Mouse (Mus musculus) hindbrain, embryonic 11.5 days (tissue): ENCODE data around the gene Vamp9. TPM values are rescaled to one million over a fixed set of nuclear protein-coding genes. Genes with fewer than 3 reads are reported as not detected.

ENCODE experiments used
- ATAC-seq: fragments of 200-750 bp; cut with Nextera tagmentation; 2 replicates; pipeline ENCODE4 v1.8.0; 2017; ENCODE audit warnings: mild to moderate bottlenecking, moderate TSS enrichment, moderate library complexity; ENCODE audit not compliant: low FRiP score
- DNase-seq: peaks from one replicate; pipeline ENCODE4 v3.0.0-alpha.2; 2015; ENCODE audit warnings: low spot score
- H3K27ac ChIP-seq: fragments of 300-500 bp; sonication (generic); 2 replicates; pipeline ENCODE4 v1.5.1; 2014; ENCODE audit warnings: mild to moderate bottlenecking, low read depth, low read length
- H3K27me3 ChIP-seq: fragments of 300-500 bp; sonication (generic); 2 replicates; pipeline ENCODE4 v1.6.1; 2014; ENCODE audit warnings: mild to moderate bottlenecking, low read length, moderate library complexity, mixed read lengths; ENCODE audit not compliant: control insufficient read depth, insufficient read depth
- H3K36me3 ChIP-seq: fragments of 300-500 bp; sonication (generic); 2 replicates; pipeline ENCODE4 v1.6.1; 2014; ENCODE audit warnings: mild to moderate bottlenecking, low read length, moderate library complexity, mixed read lengths; ENCODE audit not compliant: control insufficient read depth, insufficient read depth
- H3K4me1 ChIP-seq: fragments of 300-500 bp; sonication (generic); replicated peaks from 2 replicates; pipeline ENCODE4 v1.6.1; 2014; ENCODE audit warnings: low read length, mixed read lengths; ENCODE audit not compliant: control insufficient read depth, insufficient read depth
- H3K4me2 ChIP-seq: fragments of 300-500 bp; sonication (generic); replicated peaks from 2 replicates; pipeline ENCODE4 v1.6.1; 2014; ENCODE audit warnings: mild to moderate bottlenecking, low read depth, low read length
- H3K4me3 ChIP-seq: fragments of 300-500 bp; sonication (generic); 2 replicates; pipeline ENCODE4 v1.5.1; 2014; ENCODE audit warnings: low read depth, low read length
- H3K9ac ChIP-seq: fragments of 300-500 bp; sonication (generic); 2 replicates; pipeline ENCODE4 v1.6.1; 2014; ENCODE audit warnings: low read depth, low read length
- H3K9me3 ChIP-seq: fragments of 300-500 bp; sonication (generic); 2 replicates; pipeline ENCODE4 v1.6.1; 2016; ENCODE audit warnings: low read length; ENCODE audit not compliant: control insufficient read depth
- WGBS: fragments of 180-500 bp; shearing (Covaris S2); extraction: QIAGEN DNeasy Blood & Tissue Kit; methylation state at CpG from one replicate; pipeline ENCODE4 v1.1.7; 2014; 5-methylcytosine and 5-hydroxymethylcytosine counted together
- polyA plus RNA-seq: library from polyadenylated mRNA; unstranded; fragments of >200 nt; fragmentation: Nextera tagmentation; extraction: Ambion mirVana; gene quantifications from 2 replicates; pipeline ENCODE4 v1.2.1, GENCODE M21; 2014

Vamp9 gene
- polyA plus RNA-seq, 1 experiment from 2014 or later: 0.60 TPM

- H3K4me2 ChIP-seq: no peak overlapping the region
- WGBS: 70% methylated on average over 9 of the region's 9 CpGs
- DNase-seq: no peak
- no peak for ATAC-seq
- no peak overlapping the region for H3K9ac ChIP-seq
- no peaks in the 10 kb centered on the region for H3K9me3 ChIP-seq
- H3K36me3 ChIP-seq: no peaks in the 10 kb centered on the region
- H3K27me3 ChIP-seq: no peaks in the 10 kb centered on the region
- no peak overlapping the region for H3K4me3 ChIP-seq
- H3K4me1 ChIP-seq: no peaks in the 10 kb centered on the region
- no peak overlapping the region for H3K27ac ChIP-seq
These were observed 28.5 kb upstream of the Vamp9 start for GRCm38 (mm10) chr5:99877565-99877964.

GRCm38 (mm10) chr5:99882441-99882840 is 23.6 kb upstream of the Vamp9 start:
- Histone ChIP-seq H3K36me3 (no peaks in the 10 kb centered on the region), H3K27me3 (no peaks in the 10 kb centered on the region), H3K4me1 (no peaks in the 10 kb centered on the region), H3K4me2 (no peak overlapping the region), H3K27ac (no peak overlapping the region), H3K9me3 (no peaks in the 10 kb centered on the region), H3K9ac (no peak overlapping the region), H3K4me3 (no peak overlapping the region)
- WGBS: 88% methylated on average over 3 of the region's 3 CpGs
- DNase-seq (no peak), ATAC-seq (no peak)

GRCm38 (mm10) chr5:99884035-99884434 is 22.0 kb upstream of the Vamp9 start:
- no peak overlapping the region for H3K4me2 ChIP-seq
- no peaks in the 10 kb centered on the region for H3K4me1 ChIP-seq
- no peak overlapping the region for H3K9ac ChIP-seq
- no peak overlapping the region for H3K4me3 ChIP-seq
- H3K36me3 ChIP-seq: no peaks in the 10 kb centered on the region
- 92% methylated on average over 4 of the region's 4 CpGs for WGBS
- no peaks in the 10 kb centered on the region for H3K9me3 ChIP-seq
- no peak for ATAC-seq
- H3K27me3 ChIP-seq: no peaks in the 10 kb centered on the region
- no peak overlapping the region for H3K27ac ChIP-seq
- no peak for DNase-seq

- Histone ChIP-seq H3K4me3 (no peak overlapping the region), H3K4me1 (no peaks in the 10 kb centered on the region), H3K9ac (no peak overlapping the region), H3K4me2 (no peak overlapping the region), H3K36me3 (no peaks in the 10 kb centered on the region), H3K9me3 (no peaks in the 10 kb centered on the region), H3K27me3 (no peaks in the 10 kb centered on the region), H3K27ac (no peak overlapping the region)
- ATAC-seq: no peak
- DNase-seq: no peak
- WGBS: 87% methylated on average over 1 of the region's 1 CpGs
These were observed 18.9 kb upstream of the Vamp9 start for GRCm38 (mm10) chr5:99887133-99887532.

GRCm38 (mm10) chr5:99891516-99892441 is 14.3 kb upstream of the Vamp9 start:
- Histone ChIP-seq H3K9me3 (no peaks in the 10 kb centered on the region), H3K4me3 (no peak overlapping the region), H3K9ac (no peak overlapping the region), H3K4me2 (no peak overlapping the region), H3K27me3 (no peaks in the 10 kb centered on the region), H3K36me3 (no peaks in the 10 kb centered on the region), H3K27ac (no peak overlapping the region), H3K4me1 (no peaks in the 10 kb centered on the region)
- WGBS: 67% methylated on average over 12 of the region's 12 CpGs
- ATAC-seq (no peak), DNase-seq (peak; percentile 80)

GRCm38 (mm10) chr5:99900041-99900440 is 6.0 kb upstream of the Vamp9 start:
- H3K9me3 ChIP-seq: no peaks in the 10 kb centered on the region
- DNase-seq: peak; percentile 74
- no peaks in the 10 kb centered on the region for H3K4me1 ChIP-seq
- 10% methylated on average over 6 of the region's 6 CpGs for WGBS
- peak; percentile 70 for ATAC-seq
- H3K4me3 ChIP-seq: no peak overlapping the region
- no peaks in the 10 kb centered on the region for H3K27me3 ChIP-seq
- no peak overlapping the region for H3K9ac ChIP-seq
- no peak overlapping the region for H3K4me2 ChIP-seq
- H3K36me3 ChIP-seq: no peaks in the 10 kb centered on the region
- H3K27ac ChIP-seq: no peak overlapping the region

GRCm38 (mm10) chr5:99905731-99906130 is 323 bp upstream of the Vamp9 start:
- ATAC-seq (no peak), DNase-seq (no peak)
- Histone ChIP-seq H3K36me3 (no peaks in the 10 kb centered on the region), H3K27ac (no peak overlapping the region), H3K4me2 (no peak overlapping the region), H3K27me3 (no peaks in the 10 kb centered on the region), H3K9me3 (no peaks in the 10 kb centered on the region), H3K4me3 (no peak overlapping the region), H3K9ac (no peak overlapping the region), H3K4me1 (no peaks in the 10 kb centered on the region)
- 68% methylated on average over 7 of the region's 7 CpGs for WGBS

- H3K36me3 ChIP-seq: no peaks in the 10 kb centered on the region
- no peaks in the 10 kb centered on the region for H3K4me1 ChIP-seq
- no peak overlapping the region for H3K4me2 ChIP-seq
- H3K27me3 ChIP-seq: no peaks in the 10 kb centered on the region
- no peak overlapping the region for H3K27ac ChIP-seq
- H3K9me3 ChIP-seq: no peaks in the 10 kb centered on the region
- no peak overlapping the region for H3K9ac ChIP-seq
- no peak overlapping the region for H3K4me3 ChIP-seq
- ATAC-seq (no peak), DNase-seq (no peak)
- WGBS: 48% methylated on average over 7 of the region's 7 CpGs
These were observed 9.4 kb downstream of the Vamp9 start for GRCm38 (mm10) chr5:99915494-99915893.

- no peak overlapping the region for H3K4me3 ChIP-seq
- no peaks in the 10 kb centered on the region for H3K36me3 ChIP-seq
- no peak overlapping the region for H3K4me2 ChIP-seq
- DNase-seq (no peak), ATAC-seq (no peak)
- H3K9me3 ChIP-seq: no peaks in the 10 kb centered on the region
- no peaks in the 10 kb centered on the region for H3K27me3 ChIP-seq
- H3K27ac ChIP-seq: no peak overlapping the region
- H3K9ac ChIP-seq: no peak overlapping the region
- no peaks in the 10 kb centered on the region for H3K4me1 ChIP-seq
- whole genome bisulfite sequencing: 82% methylated on average over 8 of the region's 8 CpGs
These were observed 16.0 kb downstream of the Vamp9 start for GRCm38 (mm10) chr5:99922033-99922432.
